Mouse (Mus musculus): ENCODE measurements at regions not wholly inside any gene's neighbourhood (a gene's known extent, or its start where the extent isn't known, plus 50 kb on each side); places are given as distances from the start of the nearest gene placed in this dataset.
A peak's percentile ranks its signal among the peaks of the same experiment; 100 is the strongest.

GRCm38 (mm10) chr15:36945309-36945708, 62.3 kb downstream of the Zfp706 start:
- no peak for DNase-seq (ENCODE audit: low spot score in 2 of 2)

GRCm38 (mm10) chr15:36944556-36945171, 62.9 kb downstream of the Zfp706 start:
- no peak for DNase-seq (ENCODE audit: low spot score in 2 of 2)

GRCm38 (mm10) chr15:36943492-36944112, 64.0 kb downstream of the Zfp706 start:
- no peak for DNase-seq (ENCODE audit: low spot score in 2 of 2)

GRCm38 (mm10) chr15:36942261-36942660, 65.3 kb downstream of the Zfp706 start:
- DNase-seq (ENCODE audit: low spot score in 2 of 2), result no peak

GRCm38 (mm10) chr15:36941741-36942140, 65.8 kb downstream of the Zfp706 start:
- no peak for DNase-seq (ENCODE audit: low spot score in 2 of 2)

GRCm38 (mm10) chr15:36939608-36940007, 68.0 kb downstream of the Zfp706 start:
- no peak for DNase-seq (ENCODE audit: low spot score in 2 of 2)

GRCm38 (mm10) chr15:36939153-36939552, 68.4 kb downstream of the Zfp706 start:
- no peak for DNase-seq (ENCODE audit: low spot score in 2 of 2)

- DNase-seq (ENCODE audit: low spot score in 2 of 2), result peak; percentile 90 to 91
Measured at GRCm38 (mm10) chr15:36938511-36939150, 68.9 kb downstream of the Zfp706 start.

- peak in 1 of 2 experiments; percentile 42 for DNase-seq (ENCODE audit: low spot score in 2 of 2)
Measured at GRCm38 (mm10) chr15:36937757-36938498, 69.6 kb downstream of the Zfp706 start.

GRCm38 (mm10) chr15:36937067-36937657, 70.4 kb downstream of the Zfp706 start:
- no peak for DNase-seq (ENCODE audit: low spot score in 2 of 2)

- no peak for DNase-seq (ENCODE audit: low spot score in 2 of 2)
Measured at GRCm38 (mm10) chr15:36934801-36935200, 72.8 kb downstream of the Zfp706 start.

GRCm38 (mm10) chr15:36933581-36933991, 74.0 kb downstream of the Zfp706 start:
- DNase-seq (ENCODE audit: low spot score in 2 of 2), result no peak

GRCm38 (mm10) chr15:36931460-36931859, 76.1 kb downstream of the Zfp706 start:
- no peak for DNase-seq (ENCODE audit: low spot score in 2 of 2)

GRCm38 (mm10) chr15:36930433-36930832, 77.1 kb downstream of the Zfp706 start:
- no peak for DNase-seq (ENCODE audit: low spot score in 2 of 2)

GRCm38 (mm10) chr15:36929786-36930185, 77.8 kb downstream of the Zfp706 start:
- DNase-seq (ENCODE audit: low spot score in 2 of 2), result no peak

- DNase-seq (ENCODE audit: low spot score in 2 of 2), result no peak
Measured at GRCm38 (mm10) chr15:36929088-36929487, 78.5 kb downstream of the Zfp706 start.

- DNase-seq (ENCODE audit: low spot score in 2 of 2), result no peak
Measured at GRCm38 (mm10) chr15:36928678-36929077, 78.9 kb downstream of the Zfp706 start.

- no peak for DNase-seq (ENCODE audit: low spot score in 2 of 2)
Measured at GRCm38 (mm10) chr15:36927436-36927835, 80.1 kb downstream of the Zfp706 start.

GRCm38 (mm10) chr15:36924171-36924570, 83.4 kb downstream of the Zfp706 start:
- no peak for DNase-seq (ENCODE audit: low spot score in 2 of 2)

GRCm38 (mm10) chr15:36921384-36921783, 86.2 kb downstream of the Zfp706 start:
- no peak for DNase-seq (ENCODE audit: low spot score in 2 of 2)

- DNase-seq (ENCODE audit: low spot score in 2 of 2), result no peak
Measured at GRCm38 (mm10) chr15:36920886-36921285, 86.7 kb downstream of the Zfp706 start.

GRCm38 (mm10) chr15:36919704-36920103, 87.9 kb downstream of the Zfp706 start:
- no peak for DNase-seq (ENCODE audit: low spot score in 2 of 2)

All from frontal cortex, postnatal 10 days (tissue).